Mouse (Mus musculus) CH12F3 (cell line): ENCODE measurements around the gene Adra1d.

Experiments used
- in situ Hi-C: fragments of 300-500 bp; cut with MboI; formaldehyde crosslinking; loops from 2 replicates; pipeline ENCODE4 v1.14.3; 2020; ENCODE audit warnings: low sequenced_read_pairs

Adra1d gene

GRCm38 (mm10) chr2:131541686-131542085, 20.4 kb downstream of the Adra1d start:
- in situ Hi-C loops, result loop anchor here (10.0 kb wide), 1 partner anchor 273 kb away; no protein-coding TSS in a partner anchor

GRCm38 (mm10) chr2:131539780-131540179, 22.3 kb downstream of the Adra1d start:
- in situ Hi-C loops, result loop anchor here (10.0 kb wide), 1 partner anchor 275 kb away; no protein-coding TSS in a partner anchor

GRCm38 (mm10) chr2:131538341-131538740, 23.7 kb downstream of the Adra1d start:
- in situ Hi-C loops, result no loop called here

- in situ Hi-C loops, result no loop called here
These were observed 26.9 kb downstream of the Adra1d start for GRCm38 (mm10) chr2:131535168-131535567.

GRCm38 (mm10) chr2:131531271-131531670, 30.8 kb downstream of the Adra1d start:
- in situ Hi-C loops, result no loop called here

- in situ Hi-C loops, result no loop called here
These were observed 31.5 kb downstream of the Adra1d start for GRCm38 (mm10) chr2:131530623-131531008.

GRCm38 (mm10) chr2:131529898-131530622, 32.0 kb downstream of the Adra1d start:
- in situ Hi-C loops, result no loop called here

- in situ Hi-C loops, result no loop called here
These were observed 35.0 kb downstream of the Adra1d start for GRCm38 (mm10) chr2:131527061-131527460.

- in situ Hi-C loops, result loop anchor here (25.0 kb wide), 2 partner anchors 233 to 433 kb away; partner anchors contain the start of gene Siglec1
These were observed 41.3 kb downstream of the Adra1d start for GRCm38 (mm10) chr2:131520743-131521142.

GRCm38 (mm10) chr2:131518790-131519189, 43.3 kb downstream of the Adra1d start:
- in situ Hi-C loops, result loop anchor here (25.0 kb wide), 2 partner anchors 231 to 431 kb away; partner anchors contain the start of gene Siglec1

GRCm38 (mm10) chr2:131517550-131517949, 44.5 kb downstream of the Adra1d start:
- in situ Hi-C loops, result loop anchor here (25.0 kb wide), 2 partner anchors 230 to 430 kb away; partner anchors contain the start of gene Siglec1

GRCm38 (mm10) chr2:131514055-131514621, 47.9 kb downstream of the Adra1d start:
- in situ Hi-C loops, result loop anchor here (25.0 kb wide), 2 partner anchors 227 to 427 kb away; partner anchors contain the start of gene Siglec1

GRCm38 (mm10) chr2:131513477-131513876, 48.6 kb downstream of the Adra1d start:
- in situ Hi-C loops, result loop anchor here (25.0 kb wide), 2 partner anchors 226 to 426 kb away; partner anchors contain the start of gene Siglec1

- in situ Hi-C loops, result loop anchor here (25.0 kb wide), 2 partner anchors 223 to 423 kb away; partner anchors contain the start of gene Siglec1
These were observed 51.6 kb downstream of the Adra1d start for GRCm38 (mm10) chr2:131510531-131510930.

GRCm38 (mm10) chr2:131509671-131510313, 52.3 kb downstream of the Adra1d start:
- in situ Hi-C loops, result loop anchor here (5.0 to 25.0 kb wide), 3 partner anchors 87 to 422 kb away; partner anchors contain the start of gene Siglec1

GRCm38 (mm10) chr2:131508501-131508900, 53.6 kb downstream of the Adra1d start:
- in situ Hi-C loops, result loop anchor here (5.0 to 25.0 kb wide), 3 partner anchors 86 to 421 kb away; partner anchors contain the start of gene Siglec1

- in situ Hi-C loops, result loop anchor here (5.0 to 25.0 kb wide), 3 partner anchors 84 to 419 kb away; partner anchors contain the start of gene Siglec1
These were observed 55.7 kb downstream of the Adra1d start for GRCm38 (mm10) chr2:131506358-131506757.

GRCm38 (mm10) chr2:131505431-131505830, 56.7 kb downstream of the Adra1d start:
- in situ Hi-C loops, result loop anchor here (5.0 to 25.0 kb wide), 3 partner anchors 83 to 418 kb away; partner anchors contain the start of gene Siglec1

- in situ Hi-C loops, result loop anchor here (25.0 kb wide), 2 partner anchors 215 to 415 kb away; partner anchors contain the start of gene Siglec1
These were observed 59.5 kb downstream of the Adra1d start for GRCm38 (mm10) chr2:131502561-131502960.

GRCm38 (mm10) chr2:131501886-131502285, 60.2 kb downstream of the Adra1d start:
- in situ Hi-C loops, result loop anchor here (25.0 kb wide), 2 partner anchors 215 to 415 kb away; partner anchors contain the start of gene Siglec1
